Mouse (Mus musculus) hindbrain, embryonic 12.5 days (tissue): ENCODE measurements at regions not wholly inside any gene's neighbourhood (a gene's known extent, or its start where the extent isn't known, plus 50 kb on each side); places are given as distances from the start of the nearest gene placed in this dataset.

Experiments used
- ATAC-seq: fragments of 200-750 bp; cut with Nextera tagmentation; 2 replicates; pipeline ENCODE4 v1.8.0; 2017; ENCODE audit warnings: moderate TSS enrichment; ENCODE audit not compliant: low FRiP score
- H3K27ac ChIP-seq: fragments of 300-500 bp; sonication (generic); 2 replicates; pipeline ENCODE4 v1.5.1; 2016; ENCODE audit warnings: mild to moderate bottlenecking
- H3K27me3 ChIP-seq: fragments of 300-500 bp; sonication (generic); 2 replicates; pipeline ENCODE4 v1.6.1; 2016; ENCODE audit warnings: mild to moderate bottlenecking
- H3K36me3 ChIP-seq: fragments of 300-500 bp; sonication (generic); 2 replicates; pipeline ENCODE4 v1.6.1; 2016; ENCODE audit warnings: mild to moderate bottlenecking
- H3K4me1 ChIP-seq: fragments of 300-500 bp; sonication (generic); 2 replicates; pipeline ENCODE4 v1.6.1; 2016
- H3K4me2 ChIP-seq: fragments of 300-500 bp; sonication (generic); replicated peaks from 2 replicates; pipeline ENCODE4 v1.6.1; 2016; ENCODE audit warnings: mild to moderate bottlenecking
- H3K4me3 ChIP-seq: fragments of 300-500 bp; sonication (generic); 2 replicates; pipeline ENCODE4 v1.5.1; 2016; ENCODE audit warnings: mild to moderate bottlenecking
- H3K9ac ChIP-seq: fragments of 300-500 bp; sonication (generic); 2 replicates; pipeline ENCODE4 v1.6.1; 2016; ENCODE audit warnings: mild to moderate bottlenecking, moderate library complexity
- H3K9me3 ChIP-seq: fragments of 300-500 bp; sonication (generic); replicated peaks from 2 replicates; pipeline ENCODE4 v1.6.1; 2016; ENCODE audit warnings: mild to moderate bottlenecking
- WGBS: fragments of 180-500 bp; shearing (Covaris S2); methylation state at CpG from one replicate; pipeline ENCODE4 v1.1.7; 2016; 5-methylcytosine and 5-hydroxymethylcytosine counted together

GRCm38 (mm10) chr7:76164191-76164590, 65.5 kb upstream of the Agbl1 start:
- Histone ChIP-seq H3K4me2 (no peak overlapping the region), H3K9me3 (no peaks in the 10 kb centered on the region), H3K9ac (no peak overlapping the region), H3K36me3 (no peaks in the 10 kb centered on the region), H3K4me1 (no peaks in the 10 kb centered on the region), H3K4me3 (no peak overlapping the region), H3K27ac (no peak overlapping the region), H3K27me3 (no peaks in the 10 kb centered on the region)
- ATAC-seq, result no peak
- WGBS, result 97% methylated on average over 1 of the region's 1 CpGs

GRCm38 (mm10) chr7:76164735-76165630, 64.7 kb upstream of the Agbl1 start:
- no peaks in the 10 kb centered on the region for H3K27me3 ChIP-seq
- H3K36me3 ChIP-seq, result no peaks in the 10 kb centered on the region
- no peak overlapping the region for H3K27ac ChIP-seq
- H3K9me3 ChIP-seq, result no peaks in the 10 kb centered on the region
- no peak for ATAC-seq
- 77% methylated on average over 5 of the region's 5 CpGs for WGBS
- H3K9ac ChIP-seq, result no peak overlapping the region
- H3K4me2 ChIP-seq, result no peak overlapping the region
- no peaks in the 10 kb centered on the region for H3K4me1 ChIP-seq
- no peak overlapping the region for H3K4me3 ChIP-seq

DNA sequence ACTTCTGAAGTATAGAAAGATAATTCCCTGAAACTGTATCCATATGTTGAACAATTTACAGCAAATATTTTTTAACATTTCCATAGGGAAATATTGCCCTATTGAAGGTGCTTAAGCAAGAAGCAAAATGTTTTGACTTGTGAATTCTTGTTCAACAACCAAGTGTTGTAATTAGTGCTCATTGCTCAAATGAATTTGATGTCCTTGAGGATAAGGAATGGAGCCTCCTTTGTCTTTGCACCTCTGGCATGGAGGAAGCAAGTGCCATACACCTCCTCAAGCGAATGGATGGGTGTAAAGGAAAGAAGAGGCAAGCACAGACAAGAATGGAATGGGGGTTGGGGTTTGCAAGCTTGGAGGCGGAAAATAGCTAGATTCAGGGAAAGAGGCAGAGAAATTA, 59.2 kb upstream of the Agbl1 start:
- no peaks in the 10 kb centered on the region for H3K27me3 ChIP-seq

GRCm38 (mm10) chr7:76176235-76176634, 53.5 kb upstream of the Agbl1 start:
- no peak for ATAC-seq
- no peaks in the 10 kb centered on the region for H3K4me1 ChIP-seq
- H3K4me3 ChIP-seq, result no peak overlapping the region
- no peaks in the 10 kb centered on the region for H3K36me3 ChIP-seq
- no peak overlapping the region for H3K9ac ChIP-seq
- no peak overlapping the region for H3K27ac ChIP-seq
- H3K4me2 ChIP-seq, result no peak overlapping the region
- H3K9me3 ChIP-seq, result no peaks in the 10 kb centered on the region
- WGBS, result 80% methylated on average over 5 of the region's 5 CpGs
- no peaks in the 10 kb centered on the region for H3K27me3 ChIP-seq

More for the DNA sequence above, 59.2 kb upstream of the Agbl1 start:
- H3K9me3 ChIP-seq, result no peaks in the 10 kb centered on the region
- H3K4me2 ChIP-seq, result no peak overlapping the region
- H3K27ac ChIP-seq, result no peak overlapping the region
- H3K9ac ChIP-seq, result no peak overlapping the region
- 88% methylated on average over 2 of the region's 2 CpGs for WGBS
- no peaks in the 10 kb centered on the region for H3K4me1 ChIP-seq
- ATAC-seq, result no peak
- no peak overlapping the region for H3K4me3 ChIP-seq
- H3K36me3 ChIP-seq, result no peaks in the 10 kb centered on the region

- Histone ChIP-seq H3K9me3 (no peaks in the 10 kb centered on the region), H3K27ac (no peak overlapping the region), H3K4me1 (no peaks in the 10 kb centered on the region), H3K27me3 (no peaks in the 10 kb centered on the region), H3K4me2 (no peak overlapping the region), H3K9ac (no peak overlapping the region), H3K4me3 (no peak overlapping the region), H3K36me3 (no peaks in the 10 kb centered on the region)
- ATAC-seq, result no peak
- WGBS, result 63% methylated on average over 2 of the region's 2 CpGs
These were observed 52.3 kb upstream of the Agbl1 start for GRCm38 (mm10) chr7:76177420-76177819.
